Mouse (Mus musculus): ENCODE results near the gene Wdr93.

The Wdr93 gene

DNA sequence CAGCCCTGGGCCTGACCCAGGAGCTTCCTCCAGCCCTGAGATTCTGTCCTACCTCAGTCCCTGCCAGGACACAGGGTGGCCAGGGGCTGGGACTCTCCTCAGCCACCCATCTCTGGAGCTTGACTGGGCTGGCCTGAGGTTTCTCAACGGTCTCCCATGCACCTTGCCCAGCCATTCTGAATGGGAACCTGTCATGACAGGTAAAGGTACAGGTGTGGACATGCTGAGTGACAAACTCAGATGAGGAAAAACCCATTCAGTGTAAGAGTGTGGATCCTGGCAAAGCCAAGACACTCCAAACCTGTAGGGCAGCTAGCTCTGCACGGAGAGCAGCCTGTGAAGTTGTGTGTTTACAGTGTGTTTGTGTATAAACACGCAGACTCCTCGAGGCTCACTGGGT, 57.4 kb downstream of the Wdr93 start:
- no peak for DNase-seq (ENCODE audit: low spot score in 2 of 2)

DNA sequence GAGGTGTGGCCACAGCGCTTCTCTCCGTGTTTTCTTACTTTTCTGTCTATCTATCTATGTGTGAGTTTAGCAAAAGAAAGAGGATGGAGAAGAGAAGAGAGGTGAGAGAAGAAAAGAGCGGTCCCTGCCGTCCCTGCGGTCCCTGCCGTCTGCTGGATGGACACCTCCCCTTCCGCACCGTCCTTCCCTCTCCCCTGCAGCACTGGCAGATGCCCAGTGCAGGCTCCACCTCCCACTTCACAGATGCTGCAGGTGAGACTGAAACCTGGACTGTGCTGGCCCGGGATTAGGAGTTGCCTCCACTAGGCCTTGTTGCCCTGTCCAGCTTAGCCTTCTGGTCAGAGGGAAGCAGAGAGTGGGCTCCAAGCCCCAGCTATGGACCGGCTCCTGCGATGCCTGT, 58.4 kb downstream of the Wdr93 start:
- no peak for DNase-seq (ENCODE audit: low spot score in 2 of 2)

- DNase-seq (ENCODE audit: low spot score in 2 of 2), result no peak
Measured at GRCm38 (mm10) chr7:79802037-79802436, 59.1 kb downstream of the Wdr93 start.

DNA sequence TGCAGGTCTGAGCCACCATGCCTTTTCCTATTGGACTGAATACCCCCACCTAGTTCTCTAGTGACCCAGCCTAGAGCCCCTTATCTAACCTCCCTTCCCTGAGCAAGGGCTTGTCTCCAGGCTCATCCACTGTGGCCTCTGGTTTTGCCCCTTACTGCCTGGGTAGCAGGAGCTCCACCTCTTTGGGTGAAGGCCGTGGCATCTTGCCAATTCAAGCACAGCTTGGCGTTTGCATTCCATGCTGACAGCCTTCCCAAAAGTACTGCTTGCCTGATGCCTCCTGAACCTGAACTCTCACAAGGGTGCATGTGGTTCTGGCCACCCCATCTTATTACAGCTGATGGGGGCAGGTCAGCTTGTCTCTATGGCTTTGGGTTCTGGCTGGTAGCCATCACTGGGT, 60.9 kb downstream of the Wdr93 start:
- no peak for DNase-seq (ENCODE audit: low spot score in 2 of 2)

DNA sequence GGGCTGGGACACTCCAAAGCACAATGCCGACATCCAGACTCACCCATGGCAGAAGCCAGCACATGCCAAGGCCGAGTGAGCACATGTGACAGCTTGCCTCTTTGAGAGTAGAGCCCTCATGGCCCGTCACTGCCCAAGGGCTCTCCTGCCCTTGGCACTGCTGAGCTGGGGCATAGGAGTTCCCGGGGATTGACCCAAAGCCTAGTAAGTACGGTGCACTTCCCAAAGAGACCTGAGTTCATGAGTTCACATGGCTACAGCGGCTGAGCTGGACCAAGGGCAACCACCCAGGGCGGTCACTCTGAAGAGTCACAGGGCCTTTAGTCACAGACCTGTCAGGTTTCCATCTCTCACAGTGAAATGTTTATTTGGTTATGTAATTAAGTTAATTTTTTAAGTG, 65.6 kb downstream of the Wdr93 start:
- no peak for DNase-seq (ENCODE audit: low spot score in 2 of 2)

DNA sequence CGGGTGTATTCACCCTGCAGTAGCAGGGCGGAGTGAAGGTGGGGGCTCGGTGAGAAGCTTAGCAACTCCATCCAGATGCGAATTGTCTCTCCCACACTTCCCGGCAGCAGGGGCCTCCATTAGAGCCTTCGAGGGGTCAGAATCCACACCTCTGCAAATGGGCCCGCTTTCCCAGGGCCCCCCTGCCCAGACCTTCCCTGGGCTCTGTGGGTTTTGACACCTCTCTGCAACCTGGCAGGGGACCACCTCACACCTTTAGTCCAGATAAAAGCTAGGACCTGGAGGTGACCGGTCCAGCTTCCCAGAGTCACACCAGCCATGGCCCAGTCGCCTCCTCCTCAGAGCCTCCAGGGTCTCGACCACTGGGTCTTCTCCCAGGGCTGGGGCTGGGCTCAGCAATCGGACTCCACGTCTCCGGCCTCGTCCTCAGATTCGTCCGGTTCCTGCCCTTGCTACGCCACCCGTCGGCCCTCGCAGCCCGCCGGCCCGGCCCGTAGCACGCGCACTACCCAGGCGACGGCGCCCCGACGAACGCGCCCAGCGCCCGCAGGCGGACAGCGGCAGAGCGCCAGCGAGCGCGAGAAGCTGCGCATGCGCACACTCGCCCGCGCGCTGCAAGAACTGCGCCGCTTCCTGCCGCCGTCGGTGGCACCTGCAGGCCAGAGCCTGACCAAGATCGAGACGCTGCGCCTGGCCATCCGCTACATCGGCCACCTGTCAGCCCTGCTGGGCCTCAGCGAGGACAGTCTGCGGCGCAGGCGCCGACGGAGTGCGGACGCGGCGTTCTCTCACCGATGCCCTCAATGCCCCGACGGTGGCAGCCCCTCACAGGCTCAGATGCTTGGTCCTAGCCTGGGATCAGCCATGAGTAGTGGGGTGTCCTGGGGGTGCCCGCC, 67.9 kb downstream of the Wdr93 start, which contains the start of gene Mesp2:
Mesp2 (plus strand) TSS at position 117 of the 896 bp plus-strand sequence.
- DNase-seq (ENCODE audit: low spot score in 2 of 2), result peak; percentile 66 to 72

- no peak for DNase-seq (ENCODE audit: low spot score in 2 of 2)
Measured at GRCm38 (mm10) chr7:79813409-79813808, 70.4 kb downstream of the Wdr93 start.

DNA sequence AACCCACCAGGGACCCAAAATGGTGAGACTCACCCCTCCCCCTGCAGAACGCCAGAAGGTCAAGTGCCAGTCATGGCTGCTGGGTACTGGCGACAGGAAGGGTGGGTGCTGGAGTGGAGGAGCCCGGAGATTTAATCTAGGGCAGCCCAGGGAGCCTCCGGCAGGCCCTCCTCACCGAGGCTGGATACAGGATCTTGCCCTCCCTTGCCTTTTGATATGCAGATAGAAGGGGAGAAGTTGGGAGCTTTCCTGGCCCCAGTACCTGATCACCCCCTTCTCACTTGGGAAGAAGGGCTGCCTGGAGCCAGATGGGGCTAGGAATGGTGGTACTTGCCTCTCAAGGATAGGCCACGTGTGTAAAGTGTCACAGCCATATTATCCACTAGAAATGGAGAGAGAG, 75.4 kb downstream of the Wdr93 start:
- no peak for DNase-seq (ENCODE audit: low spot score in 2 of 2)

DNA sequence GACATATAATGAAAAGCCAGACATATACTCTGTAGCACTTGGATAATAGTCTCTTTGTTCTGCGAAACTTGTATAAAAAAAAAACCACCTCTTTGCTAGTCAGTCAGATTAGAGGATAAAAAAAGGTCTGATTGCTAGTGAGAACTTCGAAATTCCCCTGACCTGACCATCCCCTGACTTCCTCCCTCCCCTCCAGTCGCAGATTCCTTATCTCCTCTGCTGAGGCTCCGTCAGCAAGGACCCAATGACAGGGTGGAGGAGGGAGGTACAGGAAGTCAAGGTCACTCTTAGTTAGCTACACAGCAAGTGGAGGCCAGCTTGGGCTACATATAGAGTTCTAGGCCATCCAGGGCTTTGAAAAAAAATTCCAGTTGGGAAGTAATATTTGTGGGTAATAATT, 76.6 kb downstream of the Wdr93 start:
- DNase-seq (ENCODE audit: low spot score in 2 of 2), result no peak

DNA sequence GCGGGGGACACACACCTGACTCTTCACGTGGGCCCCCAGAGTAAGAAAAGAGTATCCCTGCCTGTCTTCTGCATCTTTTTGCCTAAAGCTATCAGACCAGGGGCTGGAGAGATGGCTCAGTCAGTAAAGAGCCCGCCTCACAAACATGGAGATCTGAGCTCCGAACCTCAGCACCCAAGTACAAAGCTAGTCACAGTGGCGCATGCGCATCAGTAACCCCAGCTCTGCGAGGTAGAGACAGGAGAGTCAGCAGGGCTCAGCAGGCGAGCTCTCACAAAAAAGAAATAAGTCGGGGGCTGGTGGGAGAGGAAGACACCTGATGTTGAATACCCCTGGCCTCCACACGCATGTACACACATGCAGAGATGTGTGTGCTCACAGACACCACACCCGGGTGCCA, 77.0 kb downstream of the Wdr93 start:
- DNase-seq (ENCODE audit: low spot score in 2 of 2), result no peak

DNA sequence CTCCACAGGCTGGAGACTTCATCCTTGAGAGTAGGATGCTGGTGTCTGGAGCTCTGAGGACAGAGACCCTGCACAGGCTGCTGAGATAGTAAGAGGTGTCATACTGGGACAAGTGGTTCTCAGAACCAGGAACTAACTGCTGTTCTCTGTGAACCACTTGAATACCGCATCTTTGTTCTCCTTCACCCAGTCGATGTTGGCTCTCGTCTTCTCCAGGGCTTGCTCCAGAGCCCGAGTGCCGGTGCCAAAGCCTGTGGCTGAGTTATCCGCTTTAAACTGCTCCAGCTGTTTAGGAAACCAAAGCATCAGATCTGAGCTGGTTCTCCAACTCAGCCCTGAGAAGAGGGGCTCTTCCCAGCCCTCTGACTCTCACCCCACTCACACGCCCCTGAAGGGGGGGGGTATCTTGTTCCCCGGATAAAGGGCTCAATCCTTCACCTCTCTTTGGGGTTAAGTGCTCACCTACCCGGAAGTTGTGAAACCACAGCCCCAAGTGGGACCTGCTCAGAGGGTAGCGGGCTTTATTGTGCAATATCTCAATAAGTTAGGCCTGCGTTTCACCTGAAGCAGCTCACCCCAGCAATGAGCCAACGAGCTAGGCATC, 79.2 kb downstream of the Wdr93 start:
- no peak for DNase-seq (ENCODE audit: low spot score in 2 of 2)

DNA sequence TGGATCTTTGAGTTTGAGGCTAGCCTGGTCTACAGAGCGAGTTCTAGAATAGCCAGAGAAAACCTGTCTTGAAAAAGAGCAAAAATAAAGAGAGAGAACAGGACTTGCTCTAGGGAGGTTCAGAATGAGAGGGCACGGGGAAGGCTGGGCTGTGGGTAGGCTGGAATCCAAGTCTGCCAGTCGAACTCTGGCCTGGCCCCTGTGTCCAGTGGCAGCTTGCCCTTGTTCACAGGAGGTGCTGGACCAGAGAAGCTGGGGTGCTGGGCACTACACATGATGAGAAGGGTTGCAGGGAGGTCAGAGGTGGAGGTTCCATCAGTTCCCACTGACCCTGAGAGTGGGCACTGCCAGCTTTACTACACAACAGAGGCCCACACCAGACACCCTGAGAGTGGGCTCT, 85.4 kb downstream of the Wdr93 start:
- DNase-seq (ENCODE audit: low spot score in 2 of 2), result no peak

DNA sequence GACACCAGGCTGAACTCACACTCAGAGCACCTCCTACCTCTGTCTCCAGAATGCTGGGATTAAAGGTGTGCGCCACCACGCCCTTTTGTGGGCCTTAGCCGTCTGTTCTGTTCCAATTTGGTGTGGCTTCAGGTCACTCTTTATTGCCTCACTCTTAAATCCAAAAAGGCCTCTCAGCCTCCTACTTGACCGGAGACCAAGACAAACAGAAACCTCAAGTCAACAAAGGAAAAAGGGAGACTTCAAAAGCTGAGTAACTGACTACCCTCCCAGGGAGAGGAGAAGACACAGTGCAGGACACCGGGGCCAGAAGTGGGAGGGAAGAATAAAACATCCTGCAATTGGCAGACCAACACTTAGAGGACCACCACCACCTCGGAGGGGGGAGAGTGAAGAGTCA, 88.2 kb downstream of the Wdr93 start:
- no peak for DNase-seq (ENCODE audit: low spot score in 2 of 2)

DNA sequence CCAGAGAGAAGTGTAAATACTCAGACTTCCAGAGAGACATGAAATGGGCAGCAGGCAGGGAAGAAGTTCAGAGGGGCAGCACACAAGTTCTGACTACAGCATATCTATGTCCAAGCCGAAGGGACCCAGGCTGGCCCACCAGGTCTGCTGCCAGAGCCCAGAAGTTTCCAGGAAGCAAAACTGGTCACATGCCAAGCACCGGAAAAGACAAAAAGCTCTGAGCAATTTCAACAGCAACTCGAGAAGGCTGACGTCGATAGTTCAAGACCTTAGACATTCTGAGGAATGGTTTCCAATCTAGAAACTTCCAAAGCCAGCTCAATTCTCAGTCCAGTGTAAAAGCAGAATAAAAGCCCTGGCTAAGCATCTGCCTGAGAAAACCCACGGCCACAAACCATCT, 88.6 kb downstream of the Wdr93 start:
- DNase-seq (ENCODE audit: low spot score in 2 of 2), result no peak

GRCm38 (mm10) chr7:79832980-79833379, 90.0 kb downstream of the Wdr93 start:
- DNase-seq (ENCODE audit: low spot score in 2 of 2), result no peak

- no peak for DNase-seq (ENCODE audit: low spot score in 2 of 2)
Measured at GRCm38 (mm10) chr7:79835196-79835595, 92.2 kb downstream of the Wdr93 start.
